Mouse (Mus musculus) intestine, embryonic 16.5 days (tissue): Measurements from ENCODE around the gene Rex2. TPM values are rescaled to one million over a fixed set of nuclear protein-coding genes. Genes with fewer than 3 reads are reported as not detected.
"Not testable (repeated sequence)": the region's sequence is repeated elsewhere in the genome, so short reads cannot be mapped to it uniquely, and the experiment has no call there.

ENCODE experiments used
- ATAC-seq: fragments of 200-750 bp; cut with Nextera tagmentation; 2 replicates; pipeline ENCODE4 v1.8.0; 2017; ENCODE audit warnings: moderate TSS enrichment, moderate library complexity
- H3K27ac ChIP-seq: fragments of 300-500 bp; sonication (generic); 2 replicates; pipeline ENCODE4 v1.5.1; 2014; ENCODE audit warnings: mild to moderate bottlenecking, low read length
- H3K27me3 ChIP-seq: fragments of 300-500 bp; sonication (generic); replicated peaks from 2 replicates; pipeline ENCODE4 v1.6.1; 2014; ENCODE audit warnings: low read length, control low read depth, mixed read lengths; ENCODE audit not compliant: control insufficient read depth, insufficient read depth
- H3K36me3 ChIP-seq: fragments of 300-500 bp; sonication (generic); 2 replicates; pipeline ENCODE4 v1.6.1; 2014; ENCODE audit warnings: low read length, control low read depth; ENCODE audit not compliant: control insufficient read depth, insufficient read depth
- H3K4me1 ChIP-seq: fragments of 300-500 bp; sonication (generic); 2 replicates; pipeline ENCODE4 v1.6.1; 2014; ENCODE audit warnings: low read length, control low read depth, mixed read lengths; ENCODE audit not compliant: control insufficient read depth, insufficient read depth
- H3K4me2 ChIP-seq: fragments of 300-500 bp; sonication (generic); 2 replicates; pipeline ENCODE4 v1.6.1; 2014; ENCODE audit warnings: low read depth, low read length, control low read depth
- H3K4me3 ChIP-seq: fragments of 300-500 bp; sonication (generic); 2 replicates; pipeline ENCODE4 v1.5.1; 2014; ENCODE audit warnings: mild to moderate bottlenecking, low read length
- H3K9ac ChIP-seq: fragments of 300-500 bp; sonication (generic); 2 replicates; pipeline ENCODE4 v1.6.1; 2014; ENCODE audit warnings: low read depth, low read length
- H3K9me3 ChIP-seq: fragments of 300-500 bp; sonication (generic); 2 replicates; pipeline ENCODE4 v1.6.1; 2016; ENCODE audit warnings: low read length, control low read depth; ENCODE audit not compliant: control insufficient read depth
- WGBS: fragments of 180-500 bp; shearing (Covaris S2); extraction: QIAGEN DNeasy Blood & Tissue Kit; methylation state at CpG from one replicate; pipeline ENCODE4 v1.1.7; 2014; 5-methylcytosine and 5-hydroxymethylcytosine counted together
- polyA plus RNA-seq: library from polyadenylated mRNA; unstranded; fragments of >200 nt; fragmentation: Nextera tagmentation; extraction: Ambion mirVana; gene quantifications from 2 replicates; pipeline ENCODE4 v1.2.1, GENCODE M21; 2015

Gene Rex2
- not detected in 2 replicates for polyA plus RNA-seq

DNA sequence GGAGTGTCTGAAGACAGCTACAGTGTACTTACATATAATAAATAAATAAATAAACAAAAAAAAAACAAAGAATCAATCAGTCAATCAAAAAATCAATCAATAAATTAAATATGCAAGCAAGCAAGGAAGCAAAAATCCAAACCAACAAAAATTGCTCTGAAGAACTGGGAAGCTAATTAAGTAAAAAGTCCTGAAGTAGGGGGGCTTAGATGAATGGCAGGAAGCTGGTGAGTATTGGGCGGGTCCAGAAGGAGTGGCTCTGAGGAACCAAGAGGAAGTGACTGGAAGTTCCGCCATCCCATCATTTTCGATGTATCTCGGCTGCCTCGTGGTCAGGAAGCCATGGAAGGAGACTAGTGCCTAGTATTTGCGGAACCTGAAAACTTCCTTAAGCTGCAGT, at the start of gene Rex2:
Gene Rex2 (plus strand): TSS at position 301 of the 400 bp plus-strand sequence.
- not testable (repeated sequence) for H3K4me1 ChIP-seq, H3K27ac ChIP-seq, H3K4me2 ChIP-seq, H3K9ac ChIP-seq, ATAC-seq, H3K27me3 ChIP-seq, H3K4me3 ChIP-seq, H3K36me3 ChIP-seq, H3K9me3 ChIP-seq
- WGBS = no CpG with 5 or more reads among the region's 6 CpGs

DNA sequence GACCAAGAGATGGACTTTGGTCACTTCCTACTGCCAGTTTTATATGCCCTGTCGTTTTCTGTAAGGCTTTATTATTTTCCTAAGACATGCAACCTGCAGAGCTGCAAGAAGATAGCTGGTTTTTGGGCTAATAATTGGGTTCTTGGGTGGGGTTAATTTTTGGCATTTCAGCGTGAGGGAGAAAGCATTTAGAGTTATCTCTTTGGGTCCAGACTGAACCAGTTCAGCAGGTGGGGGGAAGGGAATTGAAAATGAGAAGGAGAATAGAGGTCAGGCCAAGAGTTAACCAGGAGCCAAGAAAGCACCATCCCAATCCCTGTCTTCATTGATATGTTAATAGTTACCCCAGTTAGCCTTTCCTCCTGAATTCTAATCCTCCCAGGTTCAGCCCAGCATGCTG, 45.1 kb upstream of the Rex2 start:
- H3K27ac ChIP-seq, H3K36me3 ChIP-seq, ATAC-seq, H3K4me2 ChIP-seq, H3K9ac ChIP-seq, H3K4me3 ChIP-seq, H3K27me3 ChIP-seq, H3K4me1 ChIP-seq, H3K9me3 ChIP-seq: not testable (repeated sequence)
- WGBS = 25% methylated on average over 2 of the region's 2 CpGs

DNA sequence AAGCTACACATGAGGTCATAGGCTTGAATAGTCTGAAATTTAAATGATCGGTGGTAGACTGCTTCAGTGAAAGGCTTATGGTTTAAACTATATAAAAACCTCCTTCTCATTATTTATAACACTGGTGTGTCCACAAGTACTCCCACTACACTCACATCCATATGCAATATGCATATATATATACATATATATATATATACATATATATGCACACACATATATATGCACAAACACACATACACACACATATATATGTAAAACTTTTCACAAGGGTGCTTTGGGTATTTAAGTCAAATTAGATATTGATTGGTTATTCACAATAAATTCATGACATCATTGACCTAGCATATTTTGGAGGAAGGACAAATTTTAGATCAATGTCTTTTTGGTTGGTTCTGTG, 3.2 kb upstream of the Rex2 start:
- not testable (repeated sequence) for H3K27me3 ChIP-seq

DNA sequence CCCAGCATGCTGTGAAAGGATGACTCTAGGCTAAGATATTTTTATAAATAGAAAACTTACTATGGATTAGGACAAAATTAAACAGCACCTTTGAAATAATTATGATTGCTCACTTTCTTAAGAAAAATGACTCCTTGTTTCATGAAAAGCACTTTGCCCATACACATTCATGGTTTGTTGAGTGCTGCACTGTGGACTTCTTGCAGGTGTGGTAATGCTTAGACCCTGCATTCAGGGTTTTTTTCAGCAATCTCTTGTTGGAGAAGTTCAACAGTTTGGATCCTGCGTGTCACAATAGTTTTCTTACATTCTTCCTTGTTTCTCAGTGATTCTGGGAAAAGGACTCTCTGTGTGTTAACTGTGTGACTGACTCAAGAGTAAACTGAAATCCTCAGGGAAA, 4.7 kb downstream of the Rex2 start:
- H3K36me3 ChIP-seq, H3K4me3 ChIP-seq, H3K27ac ChIP-seq, ATAC-seq, H3K9me3 ChIP-seq, H3K9ac ChIP-seq, H3K4me2 ChIP-seq, H3K4me1 ChIP-seq, H3K27me3 ChIP-seq: not testable (repeated sequence)
- 47% methylated on average over 1 of the region's 1 CpGs for WGBS

More for the DNA sequence above, 3.2 kb upstream of the Rex2 start:
- not testable (repeated sequence) for H3K27ac ChIP-seq, H3K36me3 ChIP-seq, H3K4me2 ChIP-seq, H3K4me3 ChIP-seq, H3K4me1 ChIP-seq, H3K9me3 ChIP-seq, ATAC-seq, H3K9ac ChIP-seq
- no CpG with 5 or more reads among the region's 1 CpGs for WGBS

DNA sequence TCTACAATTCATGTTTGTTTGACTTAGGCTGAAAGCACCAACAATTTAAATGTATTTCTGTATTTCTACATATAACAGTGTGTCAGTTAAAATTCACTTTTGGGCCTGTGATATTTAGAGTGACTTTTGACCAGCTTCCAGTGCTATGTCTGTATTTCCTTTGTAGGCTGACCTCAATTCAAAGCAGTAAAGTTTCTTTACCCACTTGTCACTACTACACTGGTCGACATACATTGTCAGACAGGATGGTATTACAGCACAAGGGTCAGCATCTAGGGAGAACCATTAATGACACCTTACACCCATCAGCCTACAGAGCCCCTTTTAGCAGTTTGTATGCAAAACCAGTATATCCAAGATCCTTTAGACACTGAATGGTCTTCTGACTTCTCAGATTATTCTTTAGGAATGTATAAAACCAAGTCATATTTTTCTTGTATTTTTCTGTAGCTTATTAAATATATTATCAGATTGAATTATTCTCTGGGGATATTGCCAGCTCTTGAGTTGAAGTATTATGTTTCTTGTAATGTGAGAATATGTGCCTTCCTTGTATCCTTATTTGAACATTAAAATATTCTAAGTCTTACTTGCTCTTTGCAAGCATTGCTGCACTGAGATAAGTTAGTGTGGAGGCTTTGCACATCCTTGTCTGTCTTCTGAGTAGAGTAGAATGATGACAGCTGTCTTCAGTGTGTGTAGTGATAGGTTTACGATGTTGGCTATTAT, 9.8 kb downstream of the Rex2 start:
- not testable (repeated sequence) for H3K27me3 ChIP-seq, H3K27ac ChIP-seq, H3K4me3 ChIP-seq, ATAC-seq, H3K4me1 ChIP-seq, H3K4me2 ChIP-seq, H3K9me3 ChIP-seq, H3K36me3 ChIP-seq, H3K9ac ChIP-seq
- 95% methylated on average over 1 of the region's 2 CpGs for WGBS

DNA sequence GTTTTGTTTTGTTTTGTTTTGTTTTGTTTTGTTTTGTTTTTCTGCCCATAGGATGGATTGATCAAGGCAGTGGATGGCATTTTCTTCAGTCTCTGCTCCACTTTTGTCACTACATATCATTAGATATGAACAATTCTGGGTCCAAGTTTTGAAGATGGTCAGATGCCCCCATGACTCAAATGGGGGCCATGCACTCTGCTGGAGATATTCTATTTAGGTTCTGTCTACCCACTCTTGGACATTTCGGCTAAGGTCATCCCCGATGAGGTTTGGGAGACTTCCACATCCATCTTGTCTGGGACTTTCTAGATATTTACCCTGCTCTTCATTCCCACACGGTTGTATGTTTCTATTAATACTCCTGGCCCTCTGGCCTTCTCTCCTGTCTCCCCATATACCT, 42.1 kb downstream of the Rex2 start:
- H3K9ac ChIP-seq, H3K4me2 ChIP-seq, H3K27me3 ChIP-seq, H3K4me1 ChIP-seq, H3K36me3 ChIP-seq, H3K9me3 ChIP-seq, H3K27ac ChIP-seq, ATAC-seq, H3K4me3 ChIP-seq: not testable (repeated sequence)
- 96% methylated on average over 2 of the region's 3 CpGs for WGBS

DNA sequence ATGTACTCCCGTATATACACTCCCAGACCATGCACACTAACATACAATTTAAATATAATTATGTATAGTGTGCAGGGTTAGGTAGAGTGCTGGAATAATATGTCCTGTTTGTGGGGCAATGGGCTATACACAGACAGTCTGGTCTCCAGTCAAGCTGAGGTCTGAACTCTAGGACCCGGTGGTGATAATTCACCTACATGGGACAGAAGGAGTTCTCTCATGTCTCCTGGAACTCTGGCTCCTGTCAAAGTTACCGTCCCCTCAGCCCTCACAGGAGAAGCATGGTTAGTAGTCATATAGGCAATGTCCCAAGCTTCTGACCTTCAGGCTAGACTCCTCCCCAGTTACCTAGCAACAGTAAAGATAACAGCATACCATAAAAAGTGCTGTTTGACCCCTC, 44.2 kb downstream of the Rex2 start:
- not testable (repeated sequence) for H3K9ac ChIP-seq, H3K9me3 ChIP-seq, H3K4me3 ChIP-seq, H3K36me3 ChIP-seq, ATAC-seq, H3K4me2 ChIP-seq, H3K27ac ChIP-seq, H3K4me1 ChIP-seq, H3K27me3 ChIP-seq
- 74% methylated on average over 2 of the region's 3 CpGs for WGBS

DNA sequence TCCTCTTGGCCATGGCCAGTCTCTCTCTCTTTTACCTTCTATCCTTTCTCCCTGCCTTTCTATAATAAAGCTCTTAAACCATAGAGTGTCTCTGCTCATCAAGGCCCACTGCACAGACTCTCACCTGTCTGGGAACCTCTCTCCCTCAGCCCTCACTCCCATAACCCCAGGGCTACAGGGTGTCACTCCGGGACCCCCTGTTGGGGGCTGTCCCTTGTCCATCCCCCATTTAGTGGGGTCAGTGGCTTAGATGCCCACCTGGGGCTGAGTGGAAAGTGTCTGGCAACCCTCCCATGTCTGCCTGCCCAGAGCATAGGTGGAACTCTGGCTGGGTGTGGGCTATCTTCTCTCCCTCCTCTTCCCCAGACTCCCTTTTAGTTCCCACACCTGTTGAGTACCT, 44.7 kb downstream of the Rex2 start:
- not testable (repeated sequence) for H3K9ac ChIP-seq, H3K36me3 ChIP-seq, H3K27ac ChIP-seq, H3K27me3 ChIP-seq, H3K9me3 ChIP-seq, ATAC-seq, H3K4me2 ChIP-seq, H3K4me3 ChIP-seq, H3K4me1 ChIP-seq
- WGBS = 83% methylated on average over 1 of the region's 1 CpGs

DNA sequence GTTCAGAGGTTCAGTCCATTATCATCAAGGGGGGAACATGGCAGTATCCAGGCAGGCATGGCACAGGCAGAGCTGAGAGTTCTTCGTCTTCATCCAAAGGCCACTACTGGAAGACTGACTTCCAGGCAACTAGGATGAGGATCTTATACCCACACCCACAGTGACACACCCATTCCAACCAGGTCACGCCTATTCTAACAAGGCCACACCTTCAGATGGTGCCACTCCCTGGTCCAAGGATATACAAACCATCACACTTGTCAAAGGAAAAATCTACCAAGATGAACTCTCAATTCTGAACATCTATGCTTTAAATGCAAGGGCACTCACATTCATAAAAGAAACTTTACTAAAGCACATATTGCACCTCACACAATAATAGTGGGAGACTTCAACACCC, 74.0 kb downstream of the Rex2 start:
- not testable (repeated sequence) for H3K4me3 ChIP-seq, H3K36me3 ChIP-seq, H3K9ac ChIP-seq, H3K9me3 ChIP-seq, H3K27ac ChIP-seq, H3K4me1 ChIP-seq, H3K4me2 ChIP-seq, ATAC-seq, H3K27me3 ChIP-seq
- WGBS = 66% methylated on average over 2 of the region's 2 CpGs
